ENCODE assay signal across 13 mouse cellular contexts in genomic region chr11:97024977-97025376, GRCm38 (mm10). TPM values are rescaled to one million over a fixed set of nuclear protein-coding genes. Genes with fewer than 3 reads are reported as not detected.
DNase-seq lines count a peak whose midpoint lies in the region; ATAC-seq and TF ChIP-seq lines count a peak whose summit lies in the region.
"Had no signal": no experiment of that assay in that cellular context is flagged by ENCODE, and none has a peak within 500 bp of the region (broad histone marks: within the 10 kb centered on the region; RNA-seq: fewer than 3 reads in every experiment).

No protein-coding gene starts in this region.

- H3K27ac ChIP-seq in forebrain, embryonic 10.5 days: peak overlapping the region; percentile 87
- no peak overlapping the region for H3K27ac ChIP-seq in forebrain, postnatal 0 days (ENCODE audit: low read depth, low read length)
- H3K27ac ChIP-seq in MEL (ENCODE audit: control insufficient read depth, low read depth, low read length): no peak overlapping the region
- no peak overlapping the region; the same call in 1 of the 2 replicates for H3K27ac ChIP-seq in stomach, embryonic 14.5 days (ENCODE audit: low read length)
- H3K27ac ChIP-seq: liver, embryonic 14.5 days had no signal

- no peaks in the 10 kb centered on the region for H3K9me3 ChIP-seq in forebrain, embryonic 10.5 days
- H3K9me3 ChIP-seq in forebrain, postnatal 0 days (ENCODE audit: low read length): no peaks in the 10 kb centered on the region
- H3K9me3 ChIP-seq in MEL (replicated peaks; ENCODE audit: insufficient read depth, low read length): no peaks in the 10 kb centered on the region
- H3K9me3 ChIP-seq in stomach, embryonic 14.5 days (ENCODE audit: control insufficient read depth, low read depth, low read length): no peaks in the 10 kb centered on the region

- TF ChIP-seq EP300 in MEL (IDR thresholded peaks at IDR 0.05; ENCODE audit: low read depth in 1 of 2, low read length in 2 of 2): no peak

- no peak for TF ChIP-seq CTCF in forebrain, postnatal 0 days (IDR thresholded peaks at IDR 0.05; ENCODE audit: low read depth)
- TF ChIP-seq CTCF in MEL (IDR thresholded peaks at IDR 0.05 in 2 of 3, conservative IDR thresholded peaks at IDR 0.05 in 1 of 3; ENCODE audit: control insufficient read depth in 1 of 3, insufficient read depth in 1 of 3, low read depth in 2 of 3, low read length in 3 of 3, poor library complexity in 1 of 3, severe bottlenecking in 1 of 3): no peak

- no peak overlapping the region; the same call in 1 of the 2 replicates for H3K4me3 ChIP-seq in forebrain, embryonic 10.5 days
- no peak overlapping the region for H3K4me3 ChIP-seq in forebrain, postnatal 0 days (ENCODE audit: low read depth, low read length)
- no peak overlapping the region for H3K4me3 ChIP-seq in MEL (ENCODE audit: control insufficient read depth in 1 of 2, insufficient read depth in 1 of 2, low read depth in 2 of 2, low read length in 2 of 2)
- no peak overlapping the region for H3K4me3 ChIP-seq in stomach, embryonic 14.5 days (ENCODE audit: low read depth, low read length)

- intact Hi-C loops in left cerebral cortex, postnatal 14 days (cut with DNase I): loop anchor here (5.0 kb wide), 1 partner anchor 108 kb away; the partner anchor contains the start of gene Cdk5rap3

- no peak overlapping the region for H3K4me2 ChIP-seq in forebrain, postnatal 0 days (ENCODE audit: low read depth)
- H3K4me2 ChIP-seq in stomach, embryonic 14.5 days (replicated peaks; ENCODE audit: low read depth, low read length): peak overlapping the region; percentile 57

- peaks cover 59% of the 10 kb centered on the region for H3K27me3 ChIP-seq in forebrain, embryonic 10.5 days (ENCODE audit: poor library complexity, severe bottlenecking)
- peaks cover 49% of the 10 kb centered on the region for H3K27me3 ChIP-seq in forebrain, postnatal 0 days (ENCODE audit: insufficient read depth, low read length)
- H3K27me3 ChIP-seq in MEL (ENCODE audit: control insufficient read depth in 1 of 2, insufficient read depth in 2 of 2, low read length in 2 of 2): peaks cover 3 to 5% of the 10 kb centered on the region in 2 experiments
- H3K27me3 ChIP-seq in stomach, embryonic 14.5 days (ENCODE audit: control insufficient read depth, insufficient read depth, low read length): peaks cover 29% of the 10 kb centered on the region

- H3K9ac ChIP-seq in forebrain, postnatal 0 days: no peak overlapping the region
- H3K9ac ChIP-seq in MEL (ENCODE audit: control insufficient read depth, low read depth, low read length, poor library complexity, severe bottlenecking): no peak overlapping the region
- 0 out of 2 replicates have a peak overlapping the region, but pooled peaks have one; percentile 7 for H3K9ac ChIP-seq in stomach, embryonic 14.5 days (replicated peaks; ENCODE audit: low read depth, low read length)

- no peak for TF ChIP-seq POLR2A in MEL (IDR thresholded peaks at IDR 0.05; ENCODE audit: control insufficient read depth in 1 of 2, insufficient read depth in 1 of 2, low read depth in 1 of 2, low read length in 2 of 2, poor library complexity in 1 of 2)

- WGBS in forebrain, embryonic 10.5 days: 13% methylated on average over 10 of the region's 10 CpGs
- WGBS in forebrain, postnatal 0 days: 24% methylated on average over 10 of the region's 10 CpGs
- WGBS in stomach, embryonic 14.5 days: 42% methylated on average over 10 of the region's 10 CpGs

- H3K79me2 ChIP-seq in MEL (ENCODE audit: control insufficient read depth, insufficient read depth, low read length, poor library complexity): no peaks in the 10 kb centered on the region; the same call in 1 of the 2 replicates

- no peak for DNase-seq in forebrain, embryonic 10.5 days (ENCODE audit: extremely low spot score, low spot score)
- DNase-seq in forebrain, postnatal 0 days: no peak
- DNase-seq in lung, postnatal 36 days: peak; percentile 37
- DNase-seq in lung, postnatal 25 days (ENCODE audit: low spot score): no peak
- DNase-seq in MEL (ENCODE audit: low read depth, low spot score): peak; percentile 39
- no peak for DNase-seq in left cerebral cortex, postnatal 14 days (ENCODE audit: low spot score in 2 of 2)
- no peak for DNase-seq in spleen, postnatal 10 days (ENCODE audit: low spot score in 2 of 2)
- DNase-seq: cerebellum, adult 9-11 months; retina, postnatal 1 day had no signal

- ATAC-seq in forebrain, postnatal 0 days: no peak
- no peak for ATAC-seq in stomach, embryonic 14.5 days (ENCODE audit: insufficient number of reproducible peaks, insufficient read depth, low FRiP score, low read depth)
- ATAC-seq: CD4-positive, CD25-positive, alpha-beta regulatory T cell, adult 4 months; inflammation-experienced regulatory T-cells, adult 6 months had no signal

- no peaks in the 10 kb centered on the region for H3K36me3 ChIP-seq in forebrain, embryonic 10.5 days (replicated peaks)
- H3K36me3 ChIP-seq in forebrain, postnatal 0 days (ENCODE audit: insufficient read depth): no peaks in the 10 kb centered on the region
- H3K36me3 ChIP-seq in MEL (ENCODE audit: control insufficient read depth in 1 of 2, insufficient read depth in 2 of 2, low read length in 2 of 2): peaks cover 0 to 3% of the 10 kb centered on the region in 2 experiments; a peak in 2 of 4 replicates
- no peaks in the 10 kb centered on the region for H3K36me3 ChIP-seq in stomach, embryonic 14.5 days (ENCODE audit: control insufficient read depth, insufficient read depth, low read length)

- TF ChIP-seq RAD21 in MEL (IDR thresholded peaks at IDR 0.05; ENCODE audit: low read depth, low read length): no peak

- peaks cover 72% of the 10 kb centered on the region for H3K4me1 ChIP-seq in forebrain, embryonic 10.5 days
- no peaks in the 10 kb centered on the region; the same call in 1 of the 2 replicates for H3K4me1 ChIP-seq in forebrain, postnatal 0 days (ENCODE audit: insufficient read depth)
- peaks cover 0 to 13% of the 10 kb centered on the region in 2 experiments; a peak in 2 of 4 replicates for H3K4me1 ChIP-seq in MEL (ENCODE audit: control insufficient read depth in 1 of 2, insufficient read depth in 2 of 2, low read length in 2 of 2)
- peaks cover 22% of the 10 kb centered on the region for H3K4me1 ChIP-seq in stomach, embryonic 14.5 days (ENCODE audit: control insufficient read depth, insufficient read depth, low read length)

TF ChIP-seq in MEL, 35 proteins besides CTCF, POLR2A, EP300 and RAD21 (continues in another document):
- no peak; the same call in 1 of the 2 replicates for TF ChIP-seq ETS1 (IDR thresholded peaks at IDR 0.05; ENCODE audit: low read depth, low read length)

RNA-seq across cellular contexts. Expression of gene Scrn2, which starts 4.8 kb away (rescaled TPM):
- 44.1 and 44.6 TPM in 2 replicates for polyA plus RNA-seq in forebrain, embryonic 10.5 days (2016; fragmentation: Nextera tagmentation; extraction: Ambion mirVana)
- 14.8 and 17.9 TPM in 2 replicates for total RNA-seq in forebrain, postnatal 0 days (2014; rRNA removed)
- polyA plus RNA-seq in forebrain, postnatal 0 days (2015; fragmentation: Nextera tagmentation; extraction: Ambion mirVana): 10.2 and 11.3 TPM in 2 replicates
- 19.8 and 26.7 TPM in 2 replicates for total RNA-seq in MEL (2012; rRNA removed)
- polyA plus RNA-seq in MEL (2012; ENCODE audit: insufficient read depth in 1 of 2, insufficient read length in 2 of 2, low read depth in 1 of 2, low replicate concordance in 2 of 2, missing spikeins in 1 of 2): 10 to 100 TPM in 1 of 2 experiments, not detected in 1; 14.8 TPM
- 17.7 and 19.7 TPM in 2 replicates for polyA plus RNA-seq in stomach, embryonic 14.5 days (2014; fragmentation: Nextera tagmentation; extraction: Ambion mirVana)
- 1 to 10 TPM; 2.7 to 3.0 TPM for total RNA-seq in left cerebral cortex, postnatal 14 days (2021)

RNA-seq across cellular contexts. Expression of gene Sp6, which starts 11.8 kb away (rescaled TPM):
- 1.8 and 2.1 TPM in 2 replicates for polyA plus RNA-seq in forebrain, embryonic 10.5 days (2016; fragmentation: Nextera tagmentation; extraction: Ambion mirVana)
- total RNA-seq in forebrain, postnatal 0 days (2014; rRNA removed): 0.85 and 0.86 TPM in 2 replicates
- polyA plus RNA-seq in forebrain, postnatal 0 days (2015; fragmentation: Nextera tagmentation; extraction: Ambion mirVana): 0.35 and 0.75 TPM in 2 replicates
- 0.03 TPM in 1 of 2 replicates, not detected in the other for total RNA-seq in MEL (2012; rRNA removed)
- polyA plus RNA-seq in MEL (2012; ENCODE audit: insufficient read depth in 1 of 2, insufficient read length in 2 of 2, low read depth in 1 of 2, low replicate concordance in 2 of 2, missing spikeins in 1 of 2): under 1 TPM in 1 of 2 experiments, not detected in 1; 0.04 TPM
- 0.15 and 0.42 TPM in 2 replicates for polyA plus RNA-seq in stomach, embryonic 14.5 days (2014; fragmentation: Nextera tagmentation; extraction: Ambion mirVana)
- 1 to 10 TPM; 2.6 to 2.7 TPM for total RNA-seq in left cerebral cortex, postnatal 14 days (2021)

RNA-seq across cellular contexts. Expression of gene Lrrc46, which starts 16.2 kb away (rescaled TPM):
- polyA plus RNA-seq in forebrain, embryonic 10.5 days (2016; fragmentation: Nextera tagmentation; extraction: Ambion mirVana): 2.6 and 2.7 TPM in 2 replicates
- 1.0 and 1.6 TPM in 2 replicates for total RNA-seq in forebrain, postnatal 0 days (2014; rRNA removed)
- 4.9 and 5.8 TPM in 2 replicates for polyA plus RNA-seq in forebrain, postnatal 0 days (2015; fragmentation: Nextera tagmentation; extraction: Ambion mirVana)
- 0.19 and 0.20 TPM in 2 replicates for total RNA-seq in MEL (2012; rRNA removed)
- under 1 TPM in 1 of 2 experiments, not detected in 1; 0.75 TPM for polyA plus RNA-seq in MEL (2012; ENCODE audit: insufficient read depth in 1 of 2, insufficient read length in 2 of 2, low read depth in 1 of 2, low replicate concordance in 2 of 2, missing spikeins in 1 of 2)
- 0.38 TPM in 1 of 2 replicates, not detected in the other for polyA plus RNA-seq in stomach, embryonic 14.5 days (2014; fragmentation: Nextera tagmentation; extraction: Ambion mirVana)
- under 1 TPM; 0.26 to 0.74 TPM for total RNA-seq in left cerebral cortex, postnatal 14 days (2021)
- polyA plus RNA-seq: CD4-positive, CD25-positive, alpha-beta regulatory T cell, adult 4 months; inflammation-experienced regulatory T-cells, adult 6 months had no signal

RNA-seq across cellular contexts. Expression of gene Mrpl10, which starts 16.4 kb away (rescaled TPM):
- polyA plus RNA-seq in forebrain, embryonic 10.5 days (2016; fragmentation: Nextera tagmentation; extraction: Ambion mirVana): 84.6 and 88.3 TPM in 2 replicates
- 41.6 and 55.5 TPM in 2 replicates for total RNA-seq in forebrain, postnatal 0 days (2014; rRNA removed)
- polyA plus RNA-seq in forebrain, postnatal 0 days (2015; fragmentation: Nextera tagmentation; extraction: Ambion mirVana): 47.0 and 62.0 TPM in 2 replicates
- total RNA-seq in MEL (2012; rRNA removed): 79.3 and 89.7 TPM in 2 replicates
- 100 to 1,000 TPM in 1 of 2 experiments, not detected in 1; 106 TPM for polyA plus RNA-seq in MEL (2012; ENCODE audit: insufficient read depth in 1 of 2, insufficient read length in 2 of 2, low read depth in 1 of 2, low replicate concordance in 2 of 2, missing spikeins in 1 of 2)
- polyA plus RNA-seq in stomach, embryonic 14.5 days (2014; fragmentation: Nextera tagmentation; extraction: Ambion mirVana): 86.7 and 89.2 TPM in 2 replicates
- 10 to 100 TPM; 69.0 to 69.8 TPM for total RNA-seq in left cerebral cortex, postnatal 14 days (2021)

RNA-seq across cellular contexts. Expression of gene Osbpl7, which starts 25.5 kb away (rescaled TPM):
- 8.4 and 8.9 TPM in 2 replicates for polyA plus RNA-seq in forebrain, embryonic 10.5 days (2016; fragmentation: Nextera tagmentation; extraction: Ambion mirVana)
- total RNA-seq in forebrain, postnatal 0 days (2014; rRNA removed): 10.9 and 13.1 TPM in 2 replicates
- polyA plus RNA-seq in forebrain, postnatal 0 days (2015; fragmentation: Nextera tagmentation; extraction: Ambion mirVana): 7.4 and 8.3 TPM in 2 replicates
- 8.3 and 11.5 TPM in 2 replicates for total RNA-seq in MEL (2012; rRNA removed)
- 10 to 100 TPM in 1 of 2 experiments, not detected in 1; 18.9 TPM for polyA plus RNA-seq in MEL (2012; ENCODE audit: insufficient read depth in 1 of 2, insufficient read length in 2 of 2, low read depth in 1 of 2, low replicate concordance in 2 of 2, missing spikeins in 1 of 2)
- polyA plus RNA-seq in stomach, embryonic 14.5 days (2014; fragmentation: Nextera tagmentation; extraction: Ambion mirVana): 4.5 and 8.2 TPM in 2 replicates
- total RNA-seq in left cerebral cortex, postnatal 14 days (2021): 10 to 100 TPM; 10.5 to 12.3 TPM

Comparison
In these comparisons a context has a peak if more than half of its experiments do, and no peak if none do; other contexts are left out.
1. DNase-seq: peak in lung, postnatal 36 days (single experiment) and MEL (single experiment); none in forebrain, embryonic 10.5 days (single experiment), forebrain, postnatal 0 days (single experiment), lung, postnatal 25 days (single experiment), left cerebral cortex, postnatal 14 days (0 of 2) and spleen, postnatal 10 days (0 of 2).